Mouse (Mus musculus) limb, embryonic 10.5 days (tissue): Measurements from ENCODE around the gene Smo. TPM values are rescaled to one million over a fixed set of nuclear protein-coding genes. Genes with fewer than 3 reads are reported as not detected.

Source experiments
- DNase-seq: peaks from one replicate; pipeline ENCODE4 v3.0.0-alpha.2; 2017; ENCODE audit warnings: low spot score
- H3K27ac ChIP-seq: fragments of 300-500 bp; sonication (generic); 2 replicates; pipeline ENCODE4 v1.5.1; 2016; ENCODE audit warnings: mild to moderate bottlenecking
- H3K27me3 ChIP-seq: fragments of 300-500 bp; sonication (generic); 2 replicates; pipeline ENCODE4 v1.6.1; 2016; ENCODE audit warnings: low read depth, mild to moderate bottlenecking; ENCODE audit not compliant: poor library complexity, severe bottlenecking
- H3K36me3 ChIP-seq: fragments of 300-500 bp; sonication (generic); 2 replicates; pipeline ENCODE4 v1.6.1; 2016; ENCODE audit warnings: mild to moderate bottlenecking, moderate library complexity
- H3K4me1 ChIP-seq: fragments of 300-500 bp; sonication (generic); 2 replicates; pipeline ENCODE4 v1.6.1; 2016
- H3K4me3 ChIP-seq: fragments of 300-500 bp; sonication (generic); 2 replicates; pipeline ENCODE4 v1.5.1; 2016; ENCODE audit warnings: mild to moderate bottlenecking, moderate library complexity
- H3K9me3 ChIP-seq: fragments of 300-500 bp; sonication (generic); replicated peaks from 2 replicates; pipeline ENCODE4 v1.6.1; 2016; ENCODE audit warnings: mild to moderate bottlenecking
- WGBS: fragments of 180-500 bp; shearing (Covaris S2); methylation state at CpG from one replicate; pipeline ENCODE4 v1.1.7; 2016; 5-methylcytosine and 5-hydroxymethylcytosine counted together
- polyA plus RNA-seq: library from polyadenylated mRNA; unstranded; fragments of >200 nt; fragmentation: Nextera tagmentation; extraction: Ambion mirVana; gene quantifications from 2 replicates; pipeline ENCODE4 v1.2.1, GENCODE M21; 2016

The Smo gene
- polyA plus RNA-seq, 1 experiment from 2014 or later = 69.3 TPM

GRCm38 (mm10) chr6:29768791-29769441 lies 33.6 kb downstream of the Smo start:
- Histone ChIP-seq H3K9me3 (no peaks in the 10 kb centered on the region), H3K36me3 (0 out of 2 replicates have a peak, but pooled peaks cover 3% of the 10 kb centered on the region), H3K27me3 (no peaks in the 10 kb centered on the region), H3K27ac (peak overlapping the region; percentile 93), H3K4me3 (peak overlapping the region; percentile 91), H3K4me1 (peaks cover 16% of the 10 kb centered on the region; the same call in 1 of the 2 replicates)
- DNase-seq = peak; percentile 76
- under 1% methylated on average over 50 of the region's 50 CpGs for WGBS

GRCm38 (mm10) chr6:29770672-29771321 lies 35.5 kb downstream of the Smo start:
- Histone ChIP-seq H3K4me1 (peaks cover 16% of the 10 kb centered on the region; the same call in 1 of the 2 replicates), H3K4me3 (no peak overlapping the region), H3K27ac (no peak overlapping the region), H3K36me3 (0 out of 2 replicates have a peak, but pooled peaks cover 3% of the 10 kb centered on the region), H3K9me3 (no peaks in the 10 kb centered on the region), H3K27me3 (no peaks in the 10 kb centered on the region)
- no peak for DNase-seq
- WGBS = 57% methylated on average over 2 of the region's 2 CpGs

GRCm38 (mm10) chr6:29772236-29772635 lies 36.9 kb downstream of the Smo start:
- H3K27ac ChIP-seq = no peak overlapping the region
- no peaks in the 10 kb centered on the region for H3K9me3 ChIP-seq
- no peak for DNase-seq
- 0 out of 2 replicates have a peak, but pooled peaks cover 3% of the 10 kb centered on the region for H3K36me3 ChIP-seq
- H3K4me3 ChIP-seq = no peak overlapping the region
- no peaks in the 10 kb centered on the region for H3K27me3 ChIP-seq
- 93% methylated on average over 3 of the region's 3 CpGs for WGBS
- H3K4me1 ChIP-seq = peaks cover 16% of the 10 kb centered on the region; the same call in 1 of the 2 replicates

GRCm38 (mm10) chr6:29774161-29774560 lies 38.9 kb downstream of the Smo start:
- no peak for DNase-seq
- H3K36me3 ChIP-seq = peaks cover 5% of the 10 kb centered on the region
- no peak overlapping the region for H3K27ac ChIP-seq
- H3K4me3 ChIP-seq = no peak overlapping the region
- 89% methylated on average over 1 of the region's 1 CpGs for WGBS
- H3K27me3 ChIP-seq = no peaks in the 10 kb centered on the region
- peaks cover 16% of the 10 kb centered on the region; the same call in 1 of the 2 replicates for H3K4me1 ChIP-seq
- H3K9me3 ChIP-seq = no peaks in the 10 kb centered on the region

GRCm38 (mm10) chr6:29775609-29776008 lies 40.3 kb downstream of the Smo start:
- 89% methylated on average over 1 of the region's 1 CpGs for WGBS
- Histone ChIP-seq H3K4me1 (peaks cover 7% of the 10 kb centered on the region; the same call in 1 of the 2 replicates), H3K27ac (no peak overlapping the region), H3K4me3 (no peak overlapping the region), H3K27me3 (no peaks in the 10 kb centered on the region), H3K36me3 (peaks cover 5% of the 10 kb centered on the region), H3K9me3 (no peaks in the 10 kb centered on the region)
- DNase-seq = no peak

- WGBS = 92% methylated on average over 4 of the region's 4 CpGs
- H3K4me1 ChIP-seq = no peaks in the 10 kb centered on the region
- no peak overlapping the region for H3K4me3 ChIP-seq
- H3K36me3 ChIP-seq = peaks cover 5% of the 10 kb centered on the region
- no peaks in the 10 kb centered on the region for H3K9me3 ChIP-seq
- H3K27me3 ChIP-seq = no peaks in the 10 kb centered on the region
- H3K27ac ChIP-seq = no peak overlapping the region
- no peak for DNase-seq
Observed at GRCm38 (mm10) chr6:29776542-29777237, 41.4 kb downstream of the Smo start.

GRCm38 (mm10) chr6:29777238-29777555 lies 41.9 kb downstream of the Smo start:
- 85% methylated on average over 3 of the region's 3 CpGs for WGBS
- Histone ChIP-seq H3K27me3 (no peaks in the 10 kb centered on the region), H3K4me3 (no peak overlapping the region), H3K36me3 (peaks cover 5% of the 10 kb centered on the region), H3K9me3 (no peaks in the 10 kb centered on the region), H3K4me1 (no peaks in the 10 kb centered on the region), H3K27ac (no peak overlapping the region)
- no peak for DNase-seq

GRCm38 (mm10) chr6:29780082-29780481 lies 44.8 kb downstream of the Smo start:
- Histone ChIP-seq H3K4me1 (no peaks in the 10 kb centered on the region), H3K9me3 (no peaks in the 10 kb centered on the region), H3K4me3 (no peak overlapping the region), H3K36me3 (peaks cover 3% of the 10 kb centered on the region), H3K27me3 (no peaks in the 10 kb centered on the region), H3K27ac (no peak overlapping the region)
- DNase-seq = no peak

- H3K27me3 ChIP-seq = no peaks in the 10 kb centered on the region
- peaks cover 3% of the 10 kb centered on the region for H3K36me3 ChIP-seq
- H3K9me3 ChIP-seq = no peaks in the 10 kb centered on the region
- 93% methylated on average over 2 of the region's 2 CpGs for WGBS
- H3K4me3 ChIP-seq = no peak overlapping the region
- no peaks in the 10 kb centered on the region for H3K4me1 ChIP-seq
- H3K27ac ChIP-seq = no peak overlapping the region
- DNase-seq = no peak
Observed at GRCm38 (mm10) chr6:29780571-29780970, 45.3 kb downstream of the Smo start.

GRCm38 (mm10) chr6:29782239-29782638 lies 46.9 kb downstream of the Smo start:
- DNase-seq = no peak
- Histone ChIP-seq H3K4me1 (no peaks in the 10 kb centered on the region), H3K9me3 (no peaks in the 10 kb centered on the region), H3K27ac (no peak overlapping the region), H3K27me3 (no peaks in the 10 kb centered on the region), H3K4me3 (no peak overlapping the region), H3K36me3 (peaks cover 3% of the 10 kb centered on the region)
- 78% methylated on average over 1 of the region's 1 CpGs for WGBS

- no peaks in the 10 kb centered on the region for H3K27me3 ChIP-seq
- 92% methylated on average over 6 of the region's 6 CpGs for WGBS
- H3K9me3 ChIP-seq = no peaks in the 10 kb centered on the region
- no peaks in the 10 kb centered on the region for H3K36me3 ChIP-seq
- no peak overlapping the region for H3K4me3 ChIP-seq
- H3K27ac ChIP-seq = no peak overlapping the region
- no peak for DNase-seq
- H3K4me1 ChIP-seq = no peaks in the 10 kb centered on the region
Observed at GRCm38 (mm10) chr6:29783960-29784359, 48.7 kb downstream of the Smo start.

- Histone ChIP-seq H3K36me3 (no peaks in the 10 kb centered on the region), H3K27me3 (no peaks in the 10 kb centered on the region), H3K9me3 (no peaks in the 10 kb centered on the region), H3K4me3 (no peak overlapping the region), H3K4me1 (no peaks in the 10 kb centered on the region), H3K27ac (no peak overlapping the region)
- no peak for DNase-seq
- 89% methylated on average over 3 of the region's 3 CpGs for WGBS
Observed at GRCm38 (mm10) chr6:29784413-29785021, 49.2 kb downstream of the Smo start.

- Histone ChIP-seq H3K9me3 (no peaks in the 10 kb centered on the region), H3K4me1 (no peaks in the 10 kb centered on the region), H3K36me3 (no peaks in the 10 kb centered on the region), H3K27me3 (no peaks in the 10 kb centered on the region), H3K27ac (no peak overlapping the region), H3K4me3 (no peak overlapping the region)
- no peak for DNase-seq
- 91% methylated on average over 5 of the region's 5 CpGs for WGBS
Observed at GRCm38 (mm10) chr6:29785759-29786158, 50.5 kb downstream of the Smo start.
